Mouse (Mus musculus): ENCODE measurements at regions not wholly inside any gene's neighbourhood (a gene's known extent, or its start where the extent isn't known, plus 50 kb on each side); places are given as distances from the start of the nearest gene placed in this dataset.

GRCm38 (mm10) chr4:153876954-153877642, 79.9 kb upstream of the A430005L14Rik start:
- no peaks in the 10 kb centered on the region for H3K4me1 ChIP-seq (ENCODE audit: control insufficient read depth, insufficient read depth)
- TF ChIP-seq EP300 (IDR thresholded peaks at IDR 0.05; ENCODE audit: low read depth) (no peak), CTCF (IDR thresholded peaks at IDR 0.05; ENCODE audit: low read depth) (no peak)
- 62% methylated on average over 7 of the region's 7 CpGs for WGBS
- H3K9me3 ChIP-seq (replicated peaks; ENCODE audit: control insufficient read depth, low read length) = no peaks in the 10 kb centered on the region
- DNase-seq (ENCODE audit: low spot score) = no peak
- no peak overlapping the region for H3K27ac ChIP-seq (ENCODE audit: low read depth)
- no peak overlapping the region for H3K4me2 ChIP-seq (ENCODE audit: low read depth, low read length)
- no peaks in the 10 kb centered on the region for H3K36me3 ChIP-seq (replicated peaks; ENCODE audit: control insufficient read depth, insufficient read depth, low read length)
- no peak overlapping the region for H3K9ac ChIP-seq (replicated peaks; ENCODE audit: low read depth, low read length)
- no peaks in the 10 kb centered on the region for H3K27me3 ChIP-seq (ENCODE audit: control insufficient read depth, insufficient read depth, low read length)
- H3K4me3 ChIP-seq (ENCODE audit: low read depth, low read length) = no peak overlapping the region
- no peak for ATAC-seq (ENCODE audit: insufficient read depth, low read depth)

GRCm38 (mm10) chr4:153883057-153883456, 74.0 kb upstream of the A430005L14Rik start:
- DNase-seq (ENCODE audit: low spot score) (no peak), ATAC-seq (ENCODE audit: insufficient read depth, low read depth) (no peak)
- Histone ChIP-seq H3K4me3 (ENCODE audit: low read depth, low read length) (no peak overlapping the region), H3K27ac (ENCODE audit: low read depth) (no peak overlapping the region), H3K9ac (replicated peaks; ENCODE audit: low read depth, low read length) (no peak overlapping the region), H3K4me1 (ENCODE audit: control insufficient read depth, insufficient read depth) (no peaks in the 10 kb centered on the region), H3K4me2 (ENCODE audit: low read depth, low read length) (no peak overlapping the region), H3K27me3 (ENCODE audit: control insufficient read depth, insufficient read depth, low read length) (no peaks in the 10 kb centered on the region), H3K36me3 (replicated peaks; ENCODE audit: control insufficient read depth, insufficient read depth, low read length) (no peaks in the 10 kb centered on the region), H3K9me3 (replicated peaks; ENCODE audit: control insufficient read depth, low read length) (no peaks in the 10 kb centered on the region)
- WGBS = 18% methylated on average over 3 of the region's 3 CpGs
- TF ChIP-seq CTCF (IDR thresholded peaks at IDR 0.05; ENCODE audit: low read depth) = no peak
- TF ChIP-seq EP300 (IDR thresholded peaks at IDR 0.05; ENCODE audit: low read depth) = no peak

- H3K27ac ChIP-seq (ENCODE audit: low read depth) = no peak overlapping the region
Measured at GRCm38 (mm10) chr4:153884044-153884443, 73.0 kb upstream of the A430005L14Rik start.

GRCm38 (mm10) chr4:153885836-153886235, 71.2 kb upstream of the A430005L14Rik start:
- H3K27ac ChIP-seq (ENCODE audit: low read depth) = no peak overlapping the region
- H3K4me3 ChIP-seq (ENCODE audit: low read depth, low read length) = no peak overlapping the region
- TF ChIP-seq CTCF (IDR thresholded peaks at IDR 0.05; ENCODE audit: low read depth) (no peak), EP300 (IDR thresholded peaks at IDR 0.05; ENCODE audit: low read depth) (no peak)
- DNase-seq (ENCODE audit: low spot score) (no peak), ATAC-seq (ENCODE audit: insufficient read depth, low read depth) (no peak)
- no peaks in the 10 kb centered on the region for H3K9me3 ChIP-seq (replicated peaks; ENCODE audit: control insufficient read depth, low read length)
- no peak overlapping the region for H3K4me2 ChIP-seq (ENCODE audit: low read depth, low read length)
- no peaks in the 10 kb centered on the region for H3K27me3 ChIP-seq (ENCODE audit: control insufficient read depth, insufficient read depth, low read length)
- no peak overlapping the region for H3K9ac ChIP-seq (replicated peaks; ENCODE audit: low read depth, low read length)
- no peaks in the 10 kb centered on the region for H3K36me3 ChIP-seq (replicated peaks; ENCODE audit: control insufficient read depth, insufficient read depth, low read length)
- no peaks in the 10 kb centered on the region for H3K4me1 ChIP-seq (ENCODE audit: control insufficient read depth, insufficient read depth)
- WGBS = 65% methylated on average over 6 of the region's 6 CpGs

More at GRCm38 (mm10) chr4:153884044-153884443, 73.0 kb upstream of the A430005L14Rik start:
- TF ChIP-seq EP300 (IDR thresholded peaks at IDR 0.05; ENCODE audit: low read depth) = no peak
- TF ChIP-seq CTCF (IDR thresholded peaks at IDR 0.05; ENCODE audit: low read depth) = no peak
- H3K36me3 ChIP-seq (replicated peaks; ENCODE audit: control insufficient read depth, insufficient read depth, low read length) = no peaks in the 10 kb centered on the region
- no peak overlapping the region for H3K4me3 ChIP-seq (ENCODE audit: low read depth, low read length)
- H3K9ac ChIP-seq (replicated peaks; ENCODE audit: low read depth, low read length) = no peak overlapping the region
- H3K27me3 ChIP-seq (ENCODE audit: control insufficient read depth, insufficient read depth, low read length) = no peaks in the 10 kb centered on the region
- DNase-seq (ENCODE audit: low spot score) (no peak), ATAC-seq (ENCODE audit: insufficient read depth, low read depth) (no peak)
- no peaks in the 10 kb centered on the region for H3K4me1 ChIP-seq (ENCODE audit: control insufficient read depth, insufficient read depth)
- no peak overlapping the region for H3K4me2 ChIP-seq (ENCODE audit: low read depth, low read length)
- no peaks in the 10 kb centered on the region for H3K9me3 ChIP-seq (replicated peaks; ENCODE audit: control insufficient read depth, low read length)

- no peak overlapping the region for H3K9ac ChIP-seq (replicated peaks; ENCODE audit: low read depth, low read length)
- no peak for TF ChIP-seq CTCF (IDR thresholded peaks at IDR 0.05; ENCODE audit: low read depth)
- TF ChIP-seq EP300 (IDR thresholded peaks at IDR 0.05; ENCODE audit: low read depth) = no peak
- no peak overlapping the region for H3K4me3 ChIP-seq (ENCODE audit: low read depth, low read length)
- no peak overlapping the region for H3K4me2 ChIP-seq (ENCODE audit: low read depth, low read length)
- H3K4me1 ChIP-seq (ENCODE audit: control insufficient read depth, insufficient read depth) = no peaks in the 10 kb centered on the region
- H3K9me3 ChIP-seq (replicated peaks; ENCODE audit: control insufficient read depth, low read length) = no peaks in the 10 kb centered on the region
- no peak for DNase-seq (ENCODE audit: low spot score)
- WGBS = 83% methylated on average over 9 of the region's 9 CpGs
- H3K27me3 ChIP-seq (ENCODE audit: control insufficient read depth, insufficient read depth, low read length) = no peaks in the 10 kb centered on the region
- ATAC-seq (ENCODE audit: insufficient read depth, low read depth) = no peak
- H3K27ac ChIP-seq (ENCODE audit: low read depth) = no peak overlapping the region
- no peaks in the 10 kb centered on the region for H3K36me3 ChIP-seq (replicated peaks; ENCODE audit: control insufficient read depth, insufficient read depth, low read length)
Measured at GRCm38 (mm10) chr4:153890130-153890529, 66.9 kb upstream of the A430005L14Rik start.

- no peak overlapping the region for H3K27ac ChIP-seq (ENCODE audit: low read depth)
- TF ChIP-seq EP300 (IDR thresholded peaks at IDR 0.05; ENCODE audit: low read depth) = no peak
- no peak for TF ChIP-seq CTCF (IDR thresholded peaks at IDR 0.05; ENCODE audit: low read depth)
- no peak overlapping the region for H3K9ac ChIP-seq (replicated peaks; ENCODE audit: low read depth, low read length)
- H3K4me2 ChIP-seq (ENCODE audit: low read depth, low read length) = no peak overlapping the region
- DNase-seq (ENCODE audit: low spot score) (no peak), ATAC-seq (ENCODE audit: insufficient read depth, low read depth) (no peak)
- WGBS = 66% methylated on average over 7 of the region's 7 CpGs
- H3K4me3 ChIP-seq (ENCODE audit: low read depth, low read length) = no peak overlapping the region
- H3K4me1 ChIP-seq (ENCODE audit: control insufficient read depth, insufficient read depth) = no peaks in the 10 kb centered on the region
- H3K36me3 ChIP-seq (replicated peaks; ENCODE audit: control insufficient read depth, insufficient read depth, low read length) = no peaks in the 10 kb centered on the region
- H3K9me3 ChIP-seq (replicated peaks; ENCODE audit: control insufficient read depth, low read length) = no peaks in the 10 kb centered on the region
- H3K27me3 ChIP-seq (ENCODE audit: control insufficient read depth, insufficient read depth, low read length) = no peaks in the 10 kb centered on the region
Measured at GRCm38 (mm10) chr4:153899721-153900120, 57.3 kb upstream of the A430005L14Rik start.
